Comparison of ENCODE assay signal across 8 mouse cellular contexts in genomic region chr2:32078522-32078921, GRCm38 (mm10). TPM values are rescaled to one million over a fixed set of nuclear protein-coding genes. Genes with fewer than 3 reads are reported as not detected.
DNase-seq lines count a peak whose midpoint lies in the region; ATAC-seq and TF ChIP-seq lines count a peak whose summit lies in the region.

No protein-coding gene starts in this region.

- intact Hi-C loops in gastrocnemius, adult 2 months (cut with DNase I), result no loop called here
- intact Hi-C loops in left cerebral cortex, postnatal 25 days (cut with DNase I), result no loop called here

- peak; percentile 48 for DNase-seq in gastrocnemius, adult 2 months
- DNase-seq in gastrocnemius, adult 8-10 months (ENCODE audit: low spot score in 2 of 2), result no peak
- peak; percentile 54 to 77 for DNase-seq in heart, adult 18-20 months
- peak; percentile 34 to 40 for DNase-seq in spleen, postnatal 14 days (ENCODE audit: low spot score in 2 of 2)
- no peak for DNase-seq in cerebellum, adult 11 months
- no peak for DNase-seq in left cerebral cortex, postnatal 25 days (ENCODE audit: low spot score in 2 of 2)
- no peak for DNase-seq in ovary, adult 18-20 months (ENCODE audit: low spot score)

- 47% methylated on average over 8 of the region's 8 CpGs for WGBS in limb, embryonic 13.5 days

- no peaks in the 10 kb centered on the region for H3K36me3 ChIP-seq in limb, embryonic 13.5 days

- no peak for ATAC-seq in limb, embryonic 13.5 days (ENCODE audit: low FRiP score, low read depth)

- peak overlapping the region; percentile 7 for H3K4me3 ChIP-seq in gastrocnemius, adult 2 months
- no peak overlapping the region for H3K4me3 ChIP-seq in limb, embryonic 13.5 days

- H3K9me3 ChIP-seq in limb, embryonic 13.5 days, result no peaks in the 10 kb centered on the region

- peak overlapping the region; percentile 19; the same call in 1 of the 2 replicates for H3K9ac ChIP-seq in limb, embryonic 13.5 days

- peaks cover 25% of the 10 kb centered on the region for H3K27me3 ChIP-seq in limb, embryonic 13.5 days

- H3K4me2 ChIP-seq in limb, embryonic 13.5 days (replicated peaks), result peak overlapping the region; percentile 7

- H3K4me1 ChIP-seq in limb, embryonic 13.5 days, result peaks cover 12% of the 10 kb centered on the region

- no peak for TF ChIP-seq CTCF in gastrocnemius, adult 2 months (IDR thresholded peaks at IDR 0.05)

- H3K27ac ChIP-seq in gastrocnemius, adult 2 months, result peak overlapping the region; percentile 61
- H3K27ac ChIP-seq in limb, embryonic 13.5 days, result no peak overlapping the region

RNA-seq across cellular contexts. Expression of gene Fam78a, which starts 6.1 kb away (rescaled TPM):
- 10 to 100 TPM in 1 of 2 experiments, 1 to 10 TPM in 1; 9.9 to 12.0 TPM for total RNA-seq in gastrocnemius, adult 2 months (2021)
- total RNA-seq in gastrocnemius, adult 8-10 months (2022), result 10 to 100 TPM; 10.8 to 17.5 (median 14.9) TPM
- 10 to 100 TPM; 15.0 to 23.0 TPM for total RNA-seq in heart, adult 18-20 months (2021)
- 4.5 and 5.4 TPM in 2 replicates for polyA plus RNA-seq in limb, embryonic 13.5 days (2015; fragmentation: Nextera tagmentation; extraction: Ambion mirVana)
- 1 to 10 TPM; 4.2 to 6.6 TPM for total RNA-seq in left cerebral cortex, postnatal 25 days (2021)

RNA-seq across cellular contexts. Expression of gene Plpp7, which starts 16.8 kb away (rescaled TPM):
- total RNA-seq in gastrocnemius, adult 2 months (2021), result 100 to 1,000 TPM; 109 to 120 TPM
- 100 to 1,000 TPM in 3 of 4 experiments, 10 to 100 TPM in 1; 99.5 to 130 (median 113) TPM for total RNA-seq in gastrocnemius, adult 8-10 months (2022)
- 10 to 100 TPM; 27.3 to 38.3 TPM for total RNA-seq in heart, adult 18-20 months (2021)
- polyA plus RNA-seq in limb, embryonic 13.5 days (2015; fragmentation: Nextera tagmentation; extraction: Ambion mirVana), result 7.3 and 8.3 TPM in 2 replicates
- total RNA-seq in left cerebral cortex, postnatal 25 days (2021), result 10 to 100 TPM; 27.6 to 28.0 TPM

Comparison
In these comparisons a context has a peak if more than half of its experiments do, and no peak if none do; other contexts are left out.
1. DNase-seq: peak in gastrocnemius, adult 2 months (single experiment), heart, adult 18-20 months (2 of 2) and spleen, postnatal 14 days (2 of 2); none in gastrocnemius, adult 8-10 months (0 of 2), cerebellum, adult 11 months (single experiment), left cerebral cortex, postnatal 25 days (0 of 2) and ovary, adult 18-20 months (single experiment).